Mouse (Mus musculus) neural tube, embryonic 15.5 days (tissue): ENCODE results near the gene Olfr545. TPM values are rescaled to one million over a fixed set of nuclear protein-coding genes. Genes with fewer than 3 reads are reported as not detected.

Experiments
- polyA plus RNA-seq: library from polyadenylated mRNA; unstranded; fragments of >200 nt; fragmentation: Nextera tagmentation; extraction: Ambion mirVana; gene quantifications from 2 replicates; pipeline ENCODE4 v1.2.1, GENCODE M21; 2015

Gene Olfr545
- polyA plus RNA-seq, 1 experiment from 2014 or later = 0.41 TPM

Other genes with a start within 250 kb of the Olfr545 start
- 18.4 and 37.9 TPM in 2 replicates for gene Rhog, start 243.5 kb downstream of the Olfr545 start, polyA plus RNA-seq
- gene Stim1, start 231.8 kb downstream of the Olfr545 start, polyA plus RNA-seq = 13.2 and 17.0 TPM in 2 replicates
- 38.0 and 65.1 TPM in 2 replicates for gene Rrm1, start 57.9 kb downstream of the Olfr545 start, polyA plus RNA-seq
- gene Olfr543, start 17.9 kb downstream of the Olfr545 start, polyA plus RNA-seq = 0.36 and 0.56 TPM in 2 replicates
- 0.14 and 0.18 TPM in 2 replicates for gene Olfr544, start 11.3 kb downstream of the Olfr545 start, polyA plus RNA-seq
- gene Olfr547, start 35.2 kb upstream of the Olfr545 start, polyA plus RNA-seq = not detected in 2 replicates
- not detected in 2 replicates for gene Olfr548-ps1, start 41.3 kb upstream of the Olfr545 start, polyA plus RNA-seq
- not detected in 2 replicates for gene Olfr549, start 50.3 kb upstream of the Olfr545 start, polyA plus RNA-seq
- gene Trim21, start 65.9 kb upstream of the Olfr545 start, polyA plus RNA-seq = 0.52 TPM in 1 of 2 replicates, not detected in the other
- not detected in 2 replicates for gene Olfr550, start 71.9 kb upstream of the Olfr545 start, polyA plus RNA-seq
- not detected in 2 replicates for gene Olfr551, start 92.3 kb upstream of the Olfr545 start, polyA plus RNA-seq
- gene Olfr552, start 98.2 kb upstream of the Olfr545 start, polyA plus RNA-seq = not detected in 2 replicates
- not detected in 2 replicates for gene Olfr553, start 118.6 kb upstream of the Olfr545 start, polyA plus RNA-seq
- not detected in 2 replicates for gene Olfr554, start 138.9 kb upstream of the Olfr545 start, polyA plus RNA-seq
- not detected in 2 replicates for gene Olfr555, start 159.2 kb upstream of the Olfr545 start, polyA plus RNA-seq
- not detected in 2 replicates for gene Olfr556, start 165.3 kb upstream of the Olfr545 start, polyA plus RNA-seq
- 7.0 and 10.4 TPM in 2 replicates for gene Trim68, start 187.8 kb upstream of the Olfr545 start, polyA plus RNA-seq
- gene Olfr557, start 196.3 kb upstream of the Olfr545 start, polyA plus RNA-seq = not detected in 2 replicates
- gene Olfr558, start 202.6 kb upstream of the Olfr545 start, polyA plus RNA-seq = 0.22 and 0.54 TPM in 2 replicates
- gene Olfr33, start 219.5 kb upstream of the Olfr545 start, polyA plus RNA-seq = not detected in 2 replicates
- not detected in 2 replicates for gene Olfr559, start 227.9 kb upstream of the Olfr545 start, polyA plus RNA-seq